Mouse (Mus musculus) liver, embryonic 14.5 days (tissue): Measurements from ENCODE around the gene Spocd1. TPM values are rescaled to one million over a fixed set of nuclear protein-coding genes. Genes with fewer than 3 reads are reported as not detected.

ENCODE experiments used
- ATAC-seq: fragments of 200-750 bp; cut with Nextera tagmentation; 2 replicates; pipeline ENCODE4 v1.8.0; 2017; ENCODE audit warnings: moderate number of reproducible peaks, mild to moderate bottlenecking, moderate library complexity; ENCODE audit not compliant: insufficient read depth
- DNase-seq, 3 experiments: peaks; one replicate each; pipeline ENCODE4 v3.0.0-alpha.2; 2012 to 2013; ENCODE audit warnings: low read depth in 3 of 3, low spot score in 3 of 3
- H3K27ac ChIP-seq: fragments of 300-500 bp; sonication (generic); 2 replicates; pipeline ENCODE4 v1.5.1; 2014; ENCODE audit warnings: moderate library complexity, mild to moderate bottlenecking, control low read depth, inconsistent platforms
- H3K27me3 ChIP-seq: fragments of 300-500 bp; sonication (generic); 2 replicates; pipeline ENCODE4 v1.6.1; 2014; ENCODE audit warnings: mild to moderate bottlenecking, low read length, moderate library complexity; ENCODE audit not compliant: control insufficient read depth, insufficient read depth
- H3K36me3 ChIP-seq: fragments of 300-500 bp; sonication (generic); replicated peaks from 2 replicates; pipeline ENCODE4 v1.6.1; 2014; ENCODE audit warnings: low read depth; ENCODE audit not compliant: control insufficient read depth, insufficient read depth
- H3K4me1 ChIP-seq, 2 experiments: fragments of 200-500 bp in 1 of 2; fragments of 300-500 bp in 1 of 2; sonication (generic) in 1 of 2; replicated peaks; 2 replicates each; pipeline ENCODE4 v1.6.1; 2012 to 2014; ENCODE audit warnings: antibody characterized with exemption in 1 of 2, inconsistent platforms in 1 of 2, low read length in 1 of 2; ENCODE audit not compliant: control insufficient read depth in 2 of 2, insufficient read depth in 2 of 2
- H3K4me2 ChIP-seq: fragments of 300-500 bp; sonication (generic); 2 replicates; pipeline ENCODE4 v1.6.1; 2014; ENCODE audit warnings: low read depth, mild to moderate bottlenecking, control low read depth, moderate library complexity
- H3K4me3 ChIP-seq, 2 experiments: fragments of 200-500 bp in 1 of 2; fragments of 300-500 bp in 1 of 2; sonication (generic) in 1 of 2; 2 replicates each; pipeline ENCODE4 v1.5.1; 2012 to 2014; ENCODE audit warnings: low read depth in 2 of 2, low read length in 2 of 2, mild to moderate bottlenecking in 2 of 2, control low read depth in 1 of 2, inconsistent platforms in 1 of 2, moderate library complexity in 1 of 2; ENCODE audit not compliant: insufficient read depth in 1 of 2
- H3K9ac ChIP-seq: fragments of 300-500 bp; sonication (generic); replicated peaks from 2 replicates; pipeline ENCODE4 v1.6.1; 2014; ENCODE audit warnings: mild to moderate bottlenecking, control low read depth, moderate library complexity
- H3K9me3 ChIP-seq: fragments of 300-500 bp; sonication (generic); 2 replicates; pipeline ENCODE4 v1.6.1; 2016; ENCODE audit warnings: low read length, mixed read lengths; ENCODE audit not compliant: control insufficient read depth
- CTCF ChIP-seq: IDR thresholded peaks from 2 replicates; pipeline ENCODE4 v1.5.1; 2016; ENCODE audit warnings: antibody characterized with exemption, low read depth, control low read depth
- EP300 ChIP-seq: IDR thresholded peaks from 2 replicates; pipeline ENCODE4 v1.6.1; 2016; ENCODE audit warnings: antibody characterized with exemption, low read depth
- WGBS: fragments of 180-500 bp; shearing (Covaris S2); extraction: QIAGEN DNeasy Blood & Tissue Kit; methylation state at CpG from one replicate; pipeline ENCODE4 v1.1.7; 2014; ENCODE audit not compliant: insufficient replicate concordance; 5-methylcytosine and 5-hydroxymethylcytosine counted together
- polyA plus RNA-seq, 2 experiments: library from polyadenylated mRNA; depleted of rRNA in 1 of 2; stranded (reverse) in 1 of 2; unstranded in 1 of 2; fragments of >200 nt; fragmentation: Nextera tagmentation in 1 of 2; extraction: Ambion mirVana in 1 of 2; gene quantifications; 2 replicates each; pipeline versions ENCODE4 v1.2.1 to v1.2.3; 2012 to 2014

Gene Spocd1
- polyA plus RNA-seq, 2 experiments: 0.03 to 0.11 TPM

DNA sequence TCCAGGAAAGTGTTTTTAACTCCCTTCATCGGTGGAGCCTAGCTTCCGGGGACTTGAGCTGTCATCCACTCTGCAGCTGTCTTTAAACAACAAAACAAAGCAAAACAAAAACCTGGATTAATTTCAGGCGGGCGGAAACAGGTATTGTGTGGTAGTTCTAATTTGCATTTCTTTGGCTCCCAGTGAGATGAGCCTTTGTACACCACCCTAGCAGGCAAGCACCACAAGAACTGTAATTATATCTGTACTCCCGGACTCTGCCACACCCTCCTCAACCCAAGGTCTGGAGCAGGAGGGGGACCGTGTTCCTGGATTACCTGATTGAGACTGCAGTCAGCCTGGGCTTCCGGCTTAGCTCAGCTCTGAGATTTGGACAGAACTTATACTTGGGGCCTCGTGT is 41.1 kb downstream of the Spocd1 start:
- WGBS: 58% methylated on average over 8 of the region's 8 CpGs
- H3K27ac ChIP-seq: no peak overlapping the region
- no peaks in the 10 kb centered on the region for H3K36me3 ChIP-seq
- peaks cover 2% of the 10 kb centered on the region for H3K27me3 ChIP-seq
- TF ChIP-seq EP300 (no peak), CTCF (no peak)
- no peak for ATAC-seq
- H3K9ac ChIP-seq: no peak overlapping the region
- no peak for DNase-seq
- H3K9me3 ChIP-seq: no peaks in the 10 kb centered on the region
- H3K4me2 ChIP-seq: no peak overlapping the region
- no peaks in the 10 kb centered on the region for H3K4me1 ChIP-seq
- H3K4me3 ChIP-seq: no peak overlapping the region

GRCm38 (mm10) chr4:129970861-129971260 is 41.8 kb downstream of the Spocd1 start:
- no peaks in the 10 kb centered on the region for H3K36me3 ChIP-seq
- ATAC-seq: no peak
- no peak for DNase-seq
- H3K27ac ChIP-seq: no peak overlapping the region
- no peaks in the 10 kb centered on the region for H3K4me1 ChIP-seq
- 72% methylated on average over 11 of the region's 11 CpGs for WGBS
- no peaks in the 10 kb centered on the region for H3K9me3 ChIP-seq
- H3K4me3 ChIP-seq: no peak overlapping the region
- peaks cover 2% of the 10 kb centered on the region for H3K27me3 ChIP-seq
- H3K9ac ChIP-seq: no peak overlapping the region
- no peak overlapping the region for H3K4me2 ChIP-seq
- TF ChIP-seq EP300 (no peak), CTCF (no peak)

- H3K27me3 ChIP-seq: peaks cover 2% of the 10 kb centered on the region
- ATAC-seq: no peak
- H3K9me3 ChIP-seq: no peaks in the 10 kb centered on the region
- no peak overlapping the region for H3K4me3 ChIP-seq
- H3K27ac ChIP-seq: no peak overlapping the region
- no peak overlapping the region for H3K9ac ChIP-seq
- H3K4me2 ChIP-seq: no peak overlapping the region
- no peaks in the 10 kb centered on the region for H3K4me1 ChIP-seq
- DNase-seq: no peak
- no peak for TF ChIP-seq CTCF
- no peak for TF ChIP-seq EP300
- WGBS: 43% methylated on average over 7 of the region's 7 CpGs
- no peaks in the 10 kb centered on the region for H3K36me3 ChIP-seq
These were observed 42.9 kb downstream of the Spocd1 start for GRCm38 (mm10) chr4:129971989-129972388.

- Histone ChIP-seq H3K9me3 (no peaks in the 10 kb centered on the region), H3K27me3 (no peaks in the 10 kb centered on the region), H3K4me3 (no peak overlapping the region), H3K4me1 (no peaks in the 10 kb centered on the region), H3K36me3 (no peaks in the 10 kb centered on the region), H3K27ac (no peak overlapping the region), H3K9ac (no peak overlapping the region), H3K4me2 (no peak overlapping the region)
- 57% methylated on average over 9 of the region's 9 CpGs for WGBS
- DNase-seq (no peak), ATAC-seq (no peak)
- no peak for TF ChIP-seq CTCF
- no peak for TF ChIP-seq EP300
These were observed 45.2 kb downstream of the Spocd1 start for GRCm38 (mm10) chr4:129974285-129974684.

GRCm38 (mm10) chr4:129977256-129977655 is 48.2 kb downstream of the Spocd1 start:
- ATAC-seq (no peak), DNase-seq (no peak)
- H3K27me3 ChIP-seq: peaks cover 11% of the 10 kb centered on the region
- H3K4me1 ChIP-seq: no peaks in the 10 kb centered on the region
- no peak overlapping the region for H3K4me2 ChIP-seq
- no peaks in the 10 kb centered on the region for H3K36me3 ChIP-seq
- H3K4me3 ChIP-seq: no peak overlapping the region
- no peaks in the 10 kb centered on the region for H3K9me3 ChIP-seq
- H3K27ac ChIP-seq: no peak overlapping the region
- 34% methylated on average over 4 of the region's 4 CpGs for WGBS
- TF ChIP-seq EP300 (no peak), CTCF (no peak)
- no peak overlapping the region for H3K9ac ChIP-seq
